Mouse (Mus musculus): ENCODE results near the gene Nemf.
"Not testable (repeated sequence)": the region's sequence is repeated elsewhere in the genome, so short reads cannot be mapped to it uniquely, and the experiment has no call there.

The Nemf gene

GRCm38 (mm10) chr12:69371854-69372671 is 15.1 kb upstream of the Nemf start, which contains the start of the genes Arf6 and Gm9887:
Arf6 (plus strand) TSS chr12:69372150.
Gm9887 (minus strand) TSS chr12:69372458.
- DNase-seq: peak; percentile 97

- DNase-seq: no peak
Observed at GRCm38 (mm10) chr12:69371421-69371853, 14.5 kb upstream of the Nemf start.

GRCm38 (mm10) chr12:69370936-69371335 is 14.0 kb upstream of the Nemf start:
- DNase-seq: no peak

- no peak for DNase-seq
Observed at GRCm38 (mm10) chr12:69367557-69367956, 10.6 kb upstream of the Nemf start.

GRCm38 (mm10) chr12:69366424-69366823 is 9.5 kb upstream of the Nemf start:
- DNase-seq: no peak

- DNase-seq: no peak
Observed at GRCm38 (mm10) chr12:69365757-69366156, 8.8 kb upstream of the Nemf start.

- DNase-seq: peak; percentile 67
Observed at GRCm38 (mm10) chr12:69363899-69364762, 7.2 kb upstream of the Nemf start.

- DNase-seq: not testable (repeated sequence)
Observed at GRCm38 (mm10) chr12:69363110-69363509, 6.1 kb upstream of the Nemf start.

GRCm38 (mm10) chr12:69362388-69362787 is 5.4 kb upstream of the Nemf start:
- DNase-seq: no peak

- DNase-seq: no peak
Observed at GRCm38 (mm10) chr12:69361919-69362318, 5.0 kb upstream of the Nemf start.

GRCm38 (mm10) chr12:69360997-69361899 is 4.3 kb upstream of the Nemf start:
- peak; percentile 99 for DNase-seq

- peak; percentile 16 for DNase-seq
Observed at GRCm38 (mm10) chr12:69360655-69360996, 3.7 kb upstream of the Nemf start.

- DNase-seq: no peak
Observed at GRCm38 (mm10) chr12:69357300-69357646, 308 bp upstream of the Nemf start.

GRCm38 (mm10) chr12:69351685-69352084 is 5.3 kb downstream of the Nemf start:
- no peak for DNase-seq

GRCm38 (mm10) chr12:69349928-69350327 is 7.0 kb downstream of the Nemf start:
- no peak for DNase-seq

- no peak for DNase-seq
Observed at GRCm38 (mm10) chr12:69333547-69333946, 23.4 kb downstream of the Nemf start.

GRCm38 (mm10) chr12:69332147-69332546 is 24.8 kb downstream of the Nemf start:
- no peak for DNase-seq

GRCm38 (mm10) chr12:69331187-69331586 is 25.8 kb downstream of the Nemf start:
- DNase-seq: no peak

GRCm38 (mm10) chr12:69318431-69318830 is 38.5 kb downstream of the Nemf start:
- no peak for DNase-seq

- no peak for DNase-seq
Observed at GRCm38 (mm10) chr12:69309659-69310058, 47.3 kb downstream of the Nemf start.

- no peak for DNase-seq
Observed at GRCm38 (mm10) chr12:69306333-69306732, 50.6 kb downstream of the Nemf start.

GRCm38 (mm10) chr12:69304051-69304450 is 52.9 kb downstream of the Nemf start:
- no peak for DNase-seq

GRCm38 (mm10) chr12:69302171-69302570 is 54.8 kb downstream of the Nemf start:
- DNase-seq: no peak

Measured in right cerebral cortex, postnatal 25 days (tissue).